Mouse (Mus musculus) effector memory CD4-positive, alpha-beta T cell, adult 7 months (primary cell): Measurements from ENCODE around the gene Gm21616. TPM values are rescaled to one million over a fixed set of nuclear protein-coding genes. Genes with fewer than 3 reads are reported as not detected.

ENCODE experiments used
- polyA plus RNA-seq: library from polyadenylated mRNA; unstranded; fragments of 100-300 nt; shearing (Covaris generic); gene quantifications from one replicate; pipeline ENCODE4 v1.2.1, GENCODE M21; 2017

The Gm21616 gene
- polyA plus RNA-seq = not detected

GRCm38 (mm10) chrX:125435242-125435641, at the start of gene Gm21616:
Gm21616 (plus strand) TSS chrX:125435542.

